Mouse (Mus musculus) hindbrain, embryonic 16.5 days (tissue): ENCODE results near the gene Trmu. TPM values are rescaled to one million over a fixed set of nuclear protein-coding genes. Genes with fewer than 3 reads are reported as not detected.

Experiments used
- ATAC-seq: fragments of 200-750 bp; cut with Nextera tagmentation; 2 replicates; pipeline ENCODE4 v1.8.0; 2017; ENCODE audit warnings: moderate TSS enrichment, moderate library complexity
- H3K27ac ChIP-seq: fragments of 300-500 bp; sonication (generic); 2 replicates; pipeline ENCODE4 v1.5.1; 2014; ENCODE audit warnings: low read depth, mild to moderate bottlenecking, control low read depth, low read length, moderate library complexity
- H3K27me3 ChIP-seq: fragments of 300-500 bp; sonication (generic); replicated peaks from 2 replicates; pipeline ENCODE4 v1.6.1; 2014; ENCODE audit warnings: low read length; ENCODE audit not compliant: control insufficient read depth, insufficient read depth
- H3K36me3 ChIP-seq: fragments of 300-500 bp; sonication (generic); 2 replicates; pipeline ENCODE4 v1.6.1; 2014; ENCODE audit warnings: mild to moderate bottlenecking, low read length, moderate library complexity, mixed read lengths; ENCODE audit not compliant: control insufficient read depth, insufficient read depth
- H3K4me1 ChIP-seq: fragments of 300-500 bp; sonication (generic); 2 replicates; pipeline ENCODE4 v1.6.1; 2014; ENCODE audit warnings: low read depth, low read length; ENCODE audit not compliant: control insufficient read depth, insufficient read depth
- H3K4me2 ChIP-seq: fragments of 300-500 bp; sonication (generic); 2 replicates; pipeline ENCODE4 v1.6.1; 2014; ENCODE audit warnings: mild to moderate bottlenecking, low read length, control low read depth, moderate library complexity
- H3K4me3 ChIP-seq: fragments of 300-500 bp; sonication (generic); 2 replicates; pipeline ENCODE4 v1.5.1; 2014; ENCODE audit warnings: mild to moderate bottlenecking, low read length, control low read depth, moderate library complexity
- H3K9ac ChIP-seq: fragments of 300-500 bp; sonication (generic); 2 replicates; pipeline ENCODE4 v1.6.1; 2014; ENCODE audit warnings: low read depth, mild to moderate bottlenecking, control low read depth, low read length, moderate library complexity
- H3K9me3 ChIP-seq: fragments of 300-500 bp; sonication (generic); 2 replicates; pipeline ENCODE4 v1.6.1; 2014; ENCODE audit warnings: mild to moderate bottlenecking, low read length, moderate library complexity; ENCODE audit not compliant: control insufficient read depth
- WGBS: fragments of 180-500 bp; shearing (Covaris S2); extraction: QIAGEN DNeasy Blood & Tissue Kit; methylation state at CpG from one replicate; pipeline ENCODE4 v1.1.7; 2014; 5-methylcytosine and 5-hydroxymethylcytosine counted together
- polyA plus RNA-seq: library from polyadenylated mRNA; unstranded; fragments of >200 nt; fragmentation: Nextera tagmentation; extraction: Ambion mirVana; gene quantifications from 2 replicates; pipeline ENCODE4 v1.2.1, GENCODE M21; 2015

The Trmu gene
- polyA plus RNA-seq, 1 experiment from 2014 or later: 50.3 TPM

DNA sequence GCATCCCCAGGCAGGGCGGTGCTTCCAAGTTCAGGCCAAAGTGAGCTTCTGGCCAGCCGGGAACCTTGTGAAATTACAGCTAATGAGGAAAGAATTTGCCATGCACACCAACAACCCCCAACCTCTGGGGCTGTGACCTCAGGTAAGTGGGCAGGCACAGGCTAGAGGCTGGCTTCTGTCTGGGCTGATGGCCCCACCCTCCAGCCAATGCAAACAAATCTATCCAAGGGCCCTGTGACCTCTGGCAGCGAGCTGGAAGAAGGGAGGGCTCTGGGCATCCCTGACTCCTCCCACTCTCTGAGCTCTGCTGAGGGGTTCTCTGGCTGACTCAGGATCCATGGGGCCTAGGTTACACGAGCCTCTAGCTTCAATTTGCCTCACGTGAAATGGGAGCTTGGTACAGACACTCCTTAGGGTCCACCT is 56.5 kb downstream of the Trmu start:
- Histone ChIP-seq H3K27me3 (no peaks in the 10 kb centered on the region), H3K27ac (no peak overlapping the region), H3K4me2 (no peak overlapping the region), H3K9ac (no peak overlapping the region), H3K9me3 (no peaks in the 10 kb centered on the region), H3K36me3 (no peaks in the 10 kb centered on the region), H3K4me1 (no peaks in the 10 kb centered on the region), H3K4me3 (no peak overlapping the region)
- 40% methylated on average over 5 of the region's 5 CpGs for WGBS
- no peak for ATAC-seq

Other genes starting within 250 kb of the Trmu start
- gene Ppara, start 144.3 kb upstream of the Trmu start, polyA plus RNA-seq: 2.7 and 2.9 TPM in 2 replicates
- 21.9 and 24.9 TPM in 2 replicates for gene Cdpf1, start 67.6 kb upstream of the Trmu start, polyA plus RNA-seq
- 0.05 and 0.08 TPM in 2 replicates for gene Pkdrej, start 57.6 kb upstream of the Trmu start, polyA plus RNA-seq
- 3.2 and 4.2 TPM in 2 replicates for gene Ttc38, start 47.0 kb upstream of the Trmu start, polyA plus RNA-seq
- gene Gtse1, start 19.6 kb upstream of the Trmu start, polyA plus RNA-seq: 6.2 and 8.3 TPM in 2 replicates
- 0.76 and 1.2 TPM in 2 replicates for gene Celsr1, start 154.5 kb downstream of the Trmu start, polyA plus RNA-seq
- gene Gramd4, start 178.4 kb downstream of the Trmu start, polyA plus RNA-seq: 18.4 and 30.4 TPM in 2 replicates